Mouse (Mus musculus) liver, embryonic 13.5 days (tissue): ENCODE measurements around the gene Vps13d. TPM values are rescaled to one million over a fixed set of nuclear protein-coding genes. Genes with fewer than 3 reads are reported as not detected.
A peak's percentile ranks its signal among the peaks of the same experiment; 100 is the strongest.

Experiments
- ATAC-seq: fragments of 200-750 bp; cut with Nextera tagmentation; 2 replicates; pipeline ENCODE4 v1.8.0; 2017; ENCODE audit warnings: low read depth, mild to moderate bottlenecking, moderate number of reproducible peaks, moderate library complexity
- DNase-seq: peaks from one replicate; pipeline ENCODE4 v3.0.0; 2022
- H3K27ac ChIP-seq: fragments of 300-500 bp; sonication (generic); 2 replicates; pipeline ENCODE4 v1.5.1; 2015; ENCODE audit warnings: moderate library complexity, mild to moderate bottlenecking, inconsistent platforms
- H3K27me3 ChIP-seq: fragments of 300-500 bp; sonication (generic); 2 replicates; pipeline ENCODE4 v1.6.1; 2015; ENCODE audit warnings: mild to moderate bottlenecking, inconsistent platforms
- H3K36me3 ChIP-seq: fragments of 300-500 bp; sonication (generic); 2 replicates; pipeline ENCODE4 v1.6.1; 2015; ENCODE audit warnings: mild to moderate bottlenecking, inconsistent platforms
- H3K4me1 ChIP-seq: fragments of 300-500 bp; sonication (generic); replicated peaks from 2 replicates; pipeline ENCODE4 v1.6.1; 2015; ENCODE audit warnings: inconsistent platforms
- H3K4me2 ChIP-seq: fragments of 300-500 bp; sonication (generic); 2 replicates; pipeline ENCODE4 v1.6.1; 2015; ENCODE audit warnings: inconsistent platforms, mild to moderate bottlenecking, moderate library complexity
- H3K4me3 ChIP-seq: fragments of 300-500 bp; sonication (generic); replicated peaks from 2 replicates; pipeline ENCODE4 v1.5.1; 2015; ENCODE audit warnings: mild to moderate bottlenecking, inconsistent platforms
- H3K9ac ChIP-seq: fragments of 300-500 bp; sonication (generic); 2 replicates; pipeline ENCODE4 v1.6.1; 2015; ENCODE audit warnings: mild to moderate bottlenecking, inconsistent platforms
- H3K9me3 ChIP-seq: fragments of 300-500 bp; sonication (generic); replicated peaks from 2 replicates; pipeline ENCODE4 v1.6.1; 2016; ENCODE audit warnings: inconsistent platforms
- WGBS: fragments of 180-500 bp; shearing (Covaris S2); methylation state at CpG from one replicate; pipeline ENCODE4 v1.1.7; 2015; ENCODE audit not compliant: insufficient replicate concordance; 5-methylcytosine and 5-hydroxymethylcytosine counted together
- polyA plus RNA-seq: library from polyadenylated mRNA; unstranded; fragments of >200 nt; fragmentation: Nextera tagmentation; extraction: Ambion mirVana; gene quantifications from 2 replicates; pipeline ENCODE4 v1.2.1, GENCODE M21; 2015

Gene Vps13d
- polyA plus RNA-seq, 1 experiment from 2014 or later: 3.5 TPM

GRCm38 (mm10) chr4:144950327-144950711, 244.5 kb downstream of the Vps13d start:
- H3K4me1 ChIP-seq: peaks cover 40% of the 10 kb centered on the region
- no peaks in the 10 kb centered on the region for H3K9me3 ChIP-seq
- peak overlapping the region; percentile 82 for H3K27ac ChIP-seq
- WGBS: 46% methylated on average over 3 of the region's 3 CpGs
- H3K27me3 ChIP-seq: no peaks in the 10 kb centered on the region
- H3K4me2 ChIP-seq: peak overlapping the region; percentile 50
- H3K9ac ChIP-seq: peak overlapping the region; percentile 46; the same call in 1 of the 2 replicates
- H3K36me3 ChIP-seq: no peaks in the 10 kb centered on the region
- ATAC-seq (peak; percentile 1; the same call in 1 of the 2 replicates), DNase-seq (no peak)
- H3K4me3 ChIP-seq: no peak overlapping the region

DNA sequence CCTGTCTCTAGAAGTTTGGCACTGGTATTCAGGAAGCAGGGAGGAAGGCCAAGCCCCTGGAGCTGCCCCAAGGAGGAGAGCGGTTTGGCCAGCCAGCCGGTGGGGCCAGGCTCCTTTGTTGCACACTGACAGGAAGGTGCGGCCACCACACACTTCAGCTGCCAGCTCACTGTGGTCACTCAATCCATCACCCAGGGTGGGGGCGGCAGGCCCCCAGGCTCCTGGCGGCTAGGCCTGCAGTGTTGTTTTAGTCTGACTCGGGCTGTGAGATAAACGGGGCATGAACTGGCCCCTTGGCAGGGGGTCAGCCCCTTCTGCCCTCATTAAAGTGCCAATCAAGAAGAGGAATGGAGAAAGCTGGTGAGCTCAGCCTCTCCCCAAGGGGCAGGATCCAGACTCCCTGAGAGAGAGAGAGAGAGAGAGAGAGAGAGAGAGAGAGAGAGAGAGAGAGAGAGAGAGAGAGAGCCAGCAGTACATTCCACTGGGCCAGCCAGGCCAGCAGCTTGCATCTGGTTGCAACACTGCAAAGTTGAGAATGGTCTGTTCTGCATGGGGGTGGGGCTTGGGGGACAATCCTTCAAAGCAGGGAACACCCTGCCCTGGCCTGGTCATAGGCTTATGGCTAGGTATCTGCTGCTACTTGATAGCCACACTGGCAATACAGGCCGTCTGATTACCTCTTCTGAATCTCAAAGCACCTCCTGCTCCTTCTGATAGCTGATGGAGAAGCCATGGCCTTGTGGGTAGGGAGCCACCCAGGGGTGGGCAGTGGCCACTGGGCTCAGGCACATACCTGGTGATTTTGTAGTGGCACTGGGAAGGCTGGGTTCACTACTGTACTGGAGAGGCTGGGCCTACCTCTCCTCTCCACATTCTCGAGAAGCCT, 245.1 kb downstream of the Vps13d start:
- peaks cover 40% of the 10 kb centered on the region for H3K4me1 ChIP-seq
- peak overlapping the region; percentile 20 for H3K4me3 ChIP-seq
- no peaks in the 10 kb centered on the region for H3K36me3 ChIP-seq
- no peaks in the 10 kb centered on the region for H3K9me3 ChIP-seq
- peak overlapping the region; percentile 50 for H3K4me2 ChIP-seq
- H3K9ac ChIP-seq: peak overlapping the region; percentile 46
- no peaks in the 10 kb centered on the region for H3K27me3 ChIP-seq
- ATAC-seq (peak; percentile 98), DNase-seq (peak; percentile 81)
- H3K27ac ChIP-seq: peak overlapping the region; percentile 82
- WGBS: 17% methylated on average over 9 of the region's 9 CpGs

DNA sequence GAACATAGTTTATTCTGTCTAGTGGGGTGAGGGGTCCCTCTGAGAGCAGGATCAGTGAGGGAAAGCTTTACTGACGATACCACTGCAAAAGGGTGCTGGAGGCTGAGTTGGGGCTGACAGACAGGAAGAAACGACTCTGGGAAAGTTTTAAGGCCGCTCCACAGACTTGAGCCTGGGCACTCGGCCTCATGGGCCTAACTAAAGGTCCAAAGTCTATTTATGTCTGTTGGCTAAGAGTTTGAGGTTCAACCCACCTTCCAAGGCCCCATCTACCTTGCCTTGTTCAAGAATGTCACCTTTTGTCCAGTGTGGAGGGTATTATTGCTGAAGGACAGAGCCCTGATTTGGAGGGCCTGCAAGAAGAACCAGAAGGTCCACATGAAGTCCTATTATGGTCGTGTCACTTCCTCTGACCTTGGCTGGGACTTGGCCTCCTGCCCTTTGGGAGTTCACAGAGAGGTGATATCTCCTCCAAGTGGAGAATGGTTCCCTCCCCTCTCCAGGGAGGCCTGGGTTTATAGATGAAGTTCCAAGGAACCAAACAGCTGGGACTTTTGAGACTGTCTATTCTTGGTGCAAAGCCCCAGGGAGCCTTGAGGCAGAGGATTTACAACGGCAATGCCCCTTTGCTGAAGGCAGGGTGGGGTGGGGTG, 246.9 kb downstream of the Vps13d start:
- ATAC-seq: no peak
- Histone ChIP-seq H3K27me3 (no peaks in the 10 kb centered on the region), H3K4me3 (no peak overlapping the region), H3K4me1 (peaks cover 49% of the 10 kb centered on the region), H3K4me2 (no peak overlapping the region), H3K9me3 (no peaks in the 10 kb centered on the region), H3K36me3 (no peaks in the 10 kb centered on the region), H3K27ac (peak overlapping the region; percentile 82; the same call in 1 of the 2 replicates), H3K9ac (no peak overlapping the region)
- 54% methylated on average over 6 of the region's 6 CpGs for WGBS
- DNase-seq: no peak

DNA sequence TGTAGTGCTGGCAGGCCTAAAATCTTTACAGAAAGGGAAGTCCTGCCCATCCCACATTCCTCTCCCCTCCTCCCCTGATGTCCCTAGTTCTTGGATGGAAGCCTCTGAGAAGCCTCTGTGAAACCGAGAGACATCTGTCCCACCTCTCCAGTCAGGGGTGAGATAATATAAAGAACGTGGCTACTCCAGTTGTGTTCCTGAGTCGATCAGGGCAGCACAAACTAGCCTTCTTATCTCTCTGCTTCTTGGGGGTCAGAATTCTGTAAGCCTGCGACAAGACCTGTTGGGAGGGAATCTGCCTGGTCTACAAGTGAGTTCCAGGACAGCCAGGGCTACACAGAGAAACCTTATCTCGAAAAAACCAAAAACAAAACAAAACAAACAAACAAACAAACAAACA, 251.5 kb downstream of the Vps13d start:
- Histone ChIP-seq H3K9me3 (no peaks in the 10 kb centered on the region), H3K27me3 (no peaks in the 10 kb centered on the region), H3K4me3 (no peak overlapping the region), H3K27ac (no peak overlapping the region; the same call in 1 of the 2 replicates), H3K4me2 (no peak overlapping the region), H3K9ac (no peak overlapping the region), H3K4me1 (peaks cover 21% of the 10 kb centered on the region), H3K36me3 (no peaks in the 10 kb centered on the region)
- DNase-seq (peak; percentile 15), ATAC-seq (peak; percentile 62)
- 26% methylated on average over 5 of the region's 5 CpGs for WGBS

- Histone ChIP-seq H3K36me3 (no peaks in the 10 kb centered on the region), H3K4me3 (no peak overlapping the region), H3K27me3 (no peaks in the 10 kb centered on the region), H3K9me3 (no peaks in the 10 kb centered on the region), H3K4me2 (no peak overlapping the region), H3K4me1 (peaks cover 12% of the 10 kb centered on the region), H3K9ac (no peak overlapping the region), H3K27ac (no peak overlapping the region)
- WGBS: 73% methylated on average over 3 of the region's 3 CpGs
- ATAC-seq: no peak
- no peak for DNase-seq
Observed at GRCm38 (mm10) chr4:144942433-144942832, 252.4 kb downstream of the Vps13d start.

DNA sequence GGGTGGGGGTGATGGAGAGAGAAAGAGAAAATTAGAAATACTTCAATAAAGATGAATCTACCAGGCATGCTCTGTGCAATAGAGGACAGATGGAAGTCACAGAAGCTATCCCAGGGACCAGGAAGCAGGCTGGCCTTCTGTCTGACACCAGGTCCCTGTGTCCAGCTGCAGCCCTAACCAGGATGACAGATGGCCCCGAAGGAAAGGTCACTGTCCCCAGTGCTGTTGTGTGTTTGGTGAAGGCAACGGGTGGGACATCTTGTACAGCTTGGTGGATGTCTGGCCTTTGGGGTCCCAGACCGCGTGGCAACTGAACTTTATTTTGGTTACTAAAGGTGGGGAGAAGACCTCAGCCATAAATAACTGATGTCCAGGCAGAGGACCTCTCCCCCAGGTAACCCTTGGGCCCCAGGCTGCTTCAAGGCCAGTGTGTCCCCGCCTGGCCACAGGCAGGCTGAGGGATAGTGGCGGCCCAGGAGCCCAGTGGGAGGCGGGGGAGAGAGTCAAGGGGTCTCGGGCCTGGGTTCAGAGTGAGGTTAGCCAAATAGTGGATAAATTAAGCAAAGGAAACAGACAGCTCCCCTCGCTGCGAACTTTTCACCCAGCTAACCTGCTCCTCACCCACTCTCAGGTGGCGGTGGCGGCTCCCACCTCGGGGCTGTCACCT, 253.9 kb downstream of the Vps13d start:
- Histone ChIP-seq H3K9ac (no peak overlapping the region), H3K27me3 (no peaks in the 10 kb centered on the region), H3K36me3 (no peaks in the 10 kb centered on the region), H3K27ac (no peak overlapping the region), H3K4me1 (peaks cover 11% of the 10 kb centered on the region), H3K9me3 (no peaks in the 10 kb centered on the region), H3K4me3 (no peak overlapping the region), H3K4me2 (no peak overlapping the region)
- ATAC-seq (no peak), DNase-seq (no peak)
- 70% methylated on average over 13 of the region's 13 CpGs for WGBS

GRCm38 (mm10) chr4:144939847-144940411, 254.9 kb downstream of the Vps13d start:
- H3K27ac ChIP-seq: no peak overlapping the region
- H3K9me3 ChIP-seq: no peaks in the 10 kb centered on the region
- no peak overlapping the region for H3K9ac ChIP-seq
- ATAC-seq (no peak), DNase-seq (no peak)
- H3K4me2 ChIP-seq: no peak overlapping the region
- no peaks in the 10 kb centered on the region for H3K36me3 ChIP-seq
- 64% methylated on average over 4 of the region's 4 CpGs for WGBS
- peaks cover 11% of the 10 kb centered on the region for H3K4me1 ChIP-seq
- no peak overlapping the region for H3K4me3 ChIP-seq
- H3K27me3 ChIP-seq: no peaks in the 10 kb centered on the region

GRCm38 (mm10) chr4:144936563-144937154, 258.1 kb downstream of the Vps13d start:
- Histone ChIP-seq H3K4me2 (no peak overlapping the region), H3K36me3 (no peaks in the 10 kb centered on the region), H3K9ac (no peak overlapping the region), H3K4me3 (no peak overlapping the region), H3K27ac (no peak overlapping the region), H3K4me1 (no peaks in the 10 kb centered on the region), H3K9me3 (no peaks in the 10 kb centered on the region), H3K27me3 (no peaks in the 10 kb centered on the region)
- 72% methylated on average over 3 of the region's 3 CpGs for whole genome bisulfite sequencing
- ATAC-seq (no peak), DNase-seq (no peak)

DNA sequence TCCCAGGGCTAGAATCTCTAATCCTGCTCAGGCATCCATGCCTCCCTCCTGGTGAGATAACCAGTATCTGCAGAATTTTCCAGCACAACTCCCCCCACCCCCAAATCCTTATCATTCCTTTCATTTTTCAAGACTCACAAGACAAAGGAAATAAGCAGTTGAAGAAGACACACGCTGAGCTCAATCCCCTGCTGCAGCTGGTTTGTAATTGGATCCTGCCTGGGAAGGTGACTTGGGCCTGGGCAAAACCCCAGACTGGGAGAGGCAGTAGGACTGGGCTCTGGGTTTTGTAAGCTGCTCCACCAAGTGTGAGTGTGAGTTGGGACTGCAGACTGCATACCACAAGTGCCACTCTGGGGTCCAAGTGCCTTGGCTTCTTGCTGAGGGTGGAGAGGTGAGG, 260.3 kb downstream of the Vps13d start:
- 0 out of 2 replicates have a peak, but pooled peaks cover 9% of the 10 kb centered on the region for H3K4me1 ChIP-seq
- H3K36me3 ChIP-seq: no peaks in the 10 kb centered on the region
- 20% methylated on average over 1 of the region's 1 CpGs for WGBS
- ATAC-seq: no peak
- no peaks in the 10 kb centered on the region for H3K27me3 ChIP-seq
- no peaks in the 10 kb centered on the region for H3K9me3 ChIP-seq
- no peak overlapping the region for H3K27ac ChIP-seq
- no peak overlapping the region for H3K4me2 ChIP-seq
- no peak for DNase-seq
- no peak overlapping the region for H3K4me3 ChIP-seq
- no peak overlapping the region for H3K9ac ChIP-seq

DNA sequence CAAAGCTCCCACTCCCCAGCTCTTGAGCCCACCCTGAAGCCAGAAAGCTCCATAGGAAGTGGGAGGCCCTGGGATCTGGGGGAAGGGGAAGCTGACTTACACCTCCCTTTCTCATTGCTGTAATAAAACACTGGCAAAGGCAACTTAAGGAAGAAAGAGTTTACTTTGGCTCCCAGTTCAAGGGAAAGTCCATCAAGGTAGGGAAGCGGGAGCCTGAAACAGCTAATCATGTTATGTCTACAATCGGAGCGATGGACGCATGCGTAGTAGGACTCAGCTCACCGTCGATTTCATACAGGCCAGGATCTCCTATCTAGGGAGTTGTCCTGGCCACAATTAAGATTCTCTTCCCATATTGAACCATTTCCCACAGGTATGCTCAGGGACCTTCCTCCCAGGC, 263.6 kb downstream of the Vps13d start:
- Histone ChIP-seq H3K9ac (no peak overlapping the region), H3K4me3 (no peak overlapping the region), H3K36me3 (peaks cover 13% of the 10 kb centered on the region; the same call in 1 of the 2 replicates), H3K4me2 (no peak overlapping the region), H3K9me3 (no peaks in the 10 kb centered on the region), H3K27me3 (no peaks in the 10 kb centered on the region), H3K27ac (no peak overlapping the region), H3K4me1 (0 out of 2 replicates have a peak, but pooled peaks cover 9% of the 10 kb centered on the region)
- 82% methylated on average over 7 of the region's 7 CpGs for WGBS
- DNase-seq: no peak
- ATAC-seq: no peak
